Comparison of ENCODE assay signal across 10 mouse cellular contexts in the genomic region with DNA sequence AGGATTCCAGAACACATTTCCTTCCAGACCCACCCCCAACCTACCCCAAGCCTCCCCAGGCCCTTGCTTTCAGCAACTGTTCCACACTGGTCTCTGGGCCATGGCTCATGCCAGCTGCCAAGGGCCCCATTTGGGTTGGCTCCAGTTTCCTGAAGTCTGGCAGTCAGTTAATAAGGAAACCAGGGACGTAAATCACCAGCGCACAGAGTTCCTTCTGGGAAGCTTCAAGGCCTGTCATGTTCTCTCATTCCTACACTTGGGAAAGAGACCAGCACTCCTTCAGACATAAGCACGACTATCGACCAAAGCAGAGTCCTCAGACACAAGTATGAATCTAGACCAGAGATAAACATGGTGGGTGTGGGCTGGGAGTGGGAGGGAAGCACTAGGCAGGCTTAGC.
A peak's percentile ranks its signal among the peaks of the same experiment; 100 is the strongest.
DNase-seq lines count a peak whose midpoint lies in the region; ATAC-seq and TF ChIP-seq lines count a peak whose summit lies in the region.
"Had no signal": no experiment of that assay in that cellular context is flagged by ENCODE, and none has a peak within 500 bp of the region (broad histone marks: within the 10 kb centered on the region; RNA-seq: fewer than 3 reads in every experiment).

No protein-coding gene starts in this region.

- H3K4me2 ChIP-seq in embryonic facial prominence, embryonic 14.5 days (ENCODE audit: low read depth, low read length): no peak overlapping the region
- H3K4me2 ChIP-seq in lung, postnatal 0 days (replicated peaks; ENCODE audit: low read depth, low read length): no peak overlapping the region

- H3K27me3 ChIP-seq in embryonic facial prominence, embryonic 14.5 days (replicated peaks; ENCODE audit: control insufficient read depth, insufficient read depth, low read length): no peaks in the 10 kb centered on the region
- H3K27me3 ChIP-seq in lung, postnatal 0 days (replicated peaks; ENCODE audit: insufficient read depth, low read length): no peaks in the 10 kb centered on the region

- no peaks in the 10 kb centered on the region for H3K9me3 ChIP-seq in embryonic facial prominence, embryonic 14.5 days (ENCODE audit: control insufficient read depth, low read length)
- no peaks in the 10 kb centered on the region for H3K9me3 ChIP-seq in lung, postnatal 0 days (ENCODE audit: low read length)

- intact Hi-C loops in gastrocnemius, adult 2 months (cut with DNase I): no loop called here

- 66% methylated on average over 4 of the region's 4 CpGs for WGBS in embryonic facial prominence, embryonic 14.5 days
- 16% methylated on average over 4 of the region's 4 CpGs for WGBS in lung, postnatal 0 days

- H3K27ac ChIP-seq in embryonic facial prominence, embryonic 14.5 days (replicated peaks; ENCODE audit: low read depth, low read length): no peak overlapping the region
- H3K27ac ChIP-seq in lung, postnatal 0 days (ENCODE audit: low read length): peak overlapping the region; percentile 28; the same call in 1 of the 2 replicates
- no peak overlapping the region for H3K27ac ChIP-seq in gastrocnemius, adult 2 months

- no peak for TF ChIP-seq EP300 in lung, postnatal 0 days (IDR thresholded peaks at IDR 0.05)

- no peak overlapping the region for H3K9ac ChIP-seq in embryonic facial prominence, embryonic 14.5 days (ENCODE audit: low read depth, low read length)
- no peak overlapping the region for H3K9ac ChIP-seq in lung, postnatal 0 days (replicated peaks; ENCODE audit: low read depth)

- H3K4me3 ChIP-seq in embryonic facial prominence, embryonic 14.5 days (ENCODE audit: low read depth, low read length): no peak overlapping the region
- H3K4me3 ChIP-seq in lung, postnatal 0 days (ENCODE audit: low read depth, low read length): no peak overlapping the region
- no peak overlapping the region for H3K4me3 ChIP-seq in gastrocnemius, adult 2 months

- peak; percentile 42 for DNase-seq in adrenal gland, postnatal 14 days
- no peak for DNase-seq in adrenal gland, adult 2 months
- DNase-seq in embryonic facial prominence, embryonic 14.5 days (ENCODE audit: low spot score): peak; percentile 19
- peak; percentile 53 to 58 for DNase-seq in kidney, adult 8-10 months
- DNase-seq in lung, postnatal 0 days (ENCODE audit: low spot score): no peak
- DNase-seq in layer of hippocampus, adult 18-20 months (ENCODE audit: low spot score in 2 of 2): no peak
- no peak for DNase-seq in right cerebral cortex, postnatal 25 days
- DNase-seq in gastrocnemius, adult 2 months: no peak
- DNase-seq: cerebellum, postnatal 14 days; thymus, postnatal 36 days had no signal

- no peak for TF ChIP-seq CTCF in lung, postnatal 0 days (IDR thresholded peaks at IDR 0.05)
- no peak for TF ChIP-seq CTCF in gastrocnemius, adult 2 months (IDR thresholded peaks at IDR 0.05)

- no peaks in the 10 kb centered on the region for H3K4me1 ChIP-seq in embryonic facial prominence, embryonic 14.5 days (ENCODE audit: control insufficient read depth, insufficient read depth, low read length)
- peaks cover 16% of the 10 kb centered on the region; the same call in 1 of the 2 replicates for H3K4me1 ChIP-seq in lung, postnatal 0 days (ENCODE audit: insufficient read depth, low read depth, low read length)

- 0 out of 2 replicates have a peak, but pooled peaks have one; percentile 41 for ATAC-seq in embryonic facial prominence, embryonic 14.5 days (ENCODE audit: low read depth)
- peak; percentile 38 for ATAC-seq in lung, postnatal 0 days

- H3K36me3 ChIP-seq in embryonic facial prominence, embryonic 14.5 days (ENCODE audit: control insufficient read depth, insufficient read depth, low read length): no peaks in the 10 kb centered on the region
- no peaks in the 10 kb centered on the region for H3K36me3 ChIP-seq in lung, postnatal 0 days (ENCODE audit: insufficient read depth, low read length)

Comparison
In these comparisons a context has a peak if more than half of its experiments do, and no peak if none do; other contexts are left out.
1. DNase-seq: peak in adrenal gland, postnatal 14 days (single experiment), embryonic facial prominence, embryonic 14.5 days (single experiment) and kidney, adult 8-10 months (2 of 2); none in adrenal gland, adult 2 months (single experiment), lung, postnatal 0 days (single experiment), layer of hippocampus, adult 18-20 months (0 of 2), right cerebral cortex, postnatal 25 days (single experiment) and gastrocnemius, adult 2 months (single experiment).